In the genomic region with DNA sequence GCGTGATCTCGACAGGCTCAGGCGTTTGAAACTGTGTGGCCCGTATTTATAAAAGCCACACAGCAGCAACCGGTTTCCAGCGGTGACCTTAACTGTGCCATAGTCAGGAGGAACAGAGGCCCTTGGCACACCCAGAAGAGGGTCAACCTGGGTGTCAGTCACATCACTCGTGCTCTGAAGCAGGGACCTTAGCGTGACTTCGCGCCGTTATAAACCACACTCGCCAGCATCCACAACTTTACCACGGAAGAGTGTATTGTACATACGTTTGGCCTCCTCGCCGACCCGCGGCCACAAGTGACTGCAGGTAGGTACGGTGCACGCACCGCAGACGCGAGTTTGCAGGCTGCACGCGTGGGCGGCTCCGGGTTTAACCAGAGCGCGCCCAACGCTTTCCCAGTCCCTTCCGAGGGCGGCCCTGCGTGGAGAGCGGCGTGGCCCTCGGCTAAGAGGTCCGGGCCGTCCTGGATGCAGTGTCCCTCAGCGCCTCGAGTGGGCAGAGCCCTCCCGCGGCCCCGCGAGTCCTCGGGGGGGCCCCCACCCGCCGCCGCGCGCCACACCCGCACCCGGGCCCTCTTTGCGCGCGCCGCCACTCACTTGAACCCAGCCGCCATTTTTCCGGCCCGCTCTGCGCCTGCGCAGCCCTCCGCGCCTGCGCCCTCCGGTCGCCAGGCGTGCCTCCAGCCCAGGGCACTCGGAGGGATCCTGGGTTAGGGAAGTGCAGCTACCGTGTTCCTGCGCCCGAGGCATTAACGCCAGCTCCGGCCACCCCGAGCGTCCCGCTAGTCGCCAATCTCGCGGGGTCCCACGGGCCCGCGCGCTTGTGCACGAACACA, we compare ENCODE assay signal across 1 mouse cellular context.
TF ChIP-seq lines count a peak whose summit lies in the region.

No protein-coding gene starts in this region.

TF ChIP-seq in MEL, 35 proteins besides CTCF, POLR2A, EP300 and RAD21:
- TF ChIP-seq USF2 (IDR thresholded peaks at IDR 0.05; ENCODE audit: borderline replicate concordance in 1 of 2, insufficient read depth in 1 of 2, low read depth in 1 of 2, low read length in 2 of 2) (no peak), GABPA (IDR thresholded peaks at IDR 0.05; ENCODE audit: low read depth, low read length) (no peak), BHLHE40 (IDR thresholded peaks at IDR 0.05; ENCODE audit: borderline replicate concordance, low read depth, low read length) (no peak), TBP (IDR thresholded peaks at IDR 0.05; ENCODE audit: low read depth, low read length) (peak; percentile 48; the same call in 1 of the 2 replicates), JUND (IDR thresholded peaks at IDR 0.05; ENCODE audit: low read depth, low read length) (no peak), NRF1 (IDR thresholded peaks at IDR 0.05; ENCODE audit: insufficient read depth, low read depth, low read length, poor library complexity, severe bottlenecking) (peak; percentile 96), POLR2AphosphoS5 (IDR thresholded peaks at IDR 0.05; ENCODE audit: borderline replicate concordance, low read depth, low read length) (no peak), MAZ (IDR thresholded peaks at IDR 0.05; ENCODE audit: low read depth, low read length) (no peak), ELF1 (IDR thresholded peaks at IDR 0.05; ENCODE audit: low read depth, low read length) (peak; percentile 65), NELFE (IDR thresholded peaks at IDR 0.05; ENCODE audit: low read depth, low read length) (peak; percentile 67), KAT2A (conservative IDR thresholded peaks at IDR 0.05; ENCODE audit: low read depth, low read length) (peak; percentile 59; the same call in 1 of the 2 replicates), MXI1 (IDR thresholded peaks at IDR 0.05; ENCODE audit: low read depth, low read length) (peak; percentile 41), SIN3A (IDR thresholded peaks at IDR 0.05; ENCODE audit: low read length) (peak; percentile 43; the same call in 1 of the 2 replicates), POLR2AphosphoS2 (IDR thresholded peaks at IDR 0.05; ENCODE audit: low read length) (peak; percentile 88), CHD1 (IDR thresholded peaks at IDR 0.05; ENCODE audit: low read depth, low read length) (no peak), MAX (IDR thresholded peaks at IDR 0.05; ENCODE audit: low read length) (no peak; the same call in 1 of the 2 replicates), TCF12 (IDR thresholded peaks at IDR 0.05; ENCODE audit: low read depth, low read length) (peak; percentile 74; the same call in 1 of the 2 replicates), MYC (IDR thresholded peaks at IDR 0.05; ENCODE audit: low read depth, low read length) (0 out of 2 replicates have a peak, but pooled peaks have one; percentile 45), ZC3H11A (IDR thresholded peaks at IDR 0.05; ENCODE audit: low read depth, low read length) (no peak), ZKSCAN1 (IDR thresholded peaks at IDR 0.05; ENCODE audit: low read depth, low read length) (no peak), GATA1 (IDR thresholded peaks at IDR 0.05; ENCODE audit: low read depth, low read length) (no peak), HCFC1 (IDR thresholded peaks at IDR 0.05; ENCODE audit: low read depth, low read length) (peak; percentile 77), CHD2 (IDR thresholded peaks at IDR 0.05; ENCODE audit: low read length) (no peak), ZNF384 (IDR thresholded peaks at IDR 0.05; ENCODE audit: low read depth, low read length) (no peak)
